Mouse (Mus musculus) splenic B cell, adult 2 months (primary cell): ENCODE measurements at regions not wholly inside any gene's neighbourhood (a gene's known extent, or its start where the extent isn't known, plus 50 kb on each side); places are given as distances from the start of the nearest gene placed in this dataset.
A peak's percentile ranks its signal among the peaks of the same experiment; 100 is the strongest.

Source experiments
- DNase-seq: peaks from one replicate; pipeline ENCODE4 v3.0.0-alpha.2; 2011; ENCODE audit warnings: low read depth, low spot score
- H3K27me3 ChIP-seq: 2 replicates; pipeline ENCODE4 v1.6.1; 2012; ENCODE audit warnings: mild to moderate bottlenecking, low read length, moderate library complexity, mixed read lengths; ENCODE audit not compliant: control insufficient read depth, poor library complexity, insufficient read depth, severe bottlenecking
- H3K36me3 ChIP-seq: 2 replicates; pipeline ENCODE4 v1.6.1; 2012; ENCODE audit warnings: mild to moderate bottlenecking, low read length, moderate library complexity, mixed read lengths; ENCODE audit not compliant: control insufficient read depth, poor library complexity, insufficient read depth, severe bottlenecking

GRCm38 (mm10) chr6:13523463-13524202 lies 84.3 kb downstream of the Tmem168 start:
- Histone ChIP-seq H3K27me3 (no peaks in the 10 kb centered on the region), H3K36me3 (no peaks in the 10 kb centered on the region)
- DNase-seq, result peak; percentile 46

DNA sequence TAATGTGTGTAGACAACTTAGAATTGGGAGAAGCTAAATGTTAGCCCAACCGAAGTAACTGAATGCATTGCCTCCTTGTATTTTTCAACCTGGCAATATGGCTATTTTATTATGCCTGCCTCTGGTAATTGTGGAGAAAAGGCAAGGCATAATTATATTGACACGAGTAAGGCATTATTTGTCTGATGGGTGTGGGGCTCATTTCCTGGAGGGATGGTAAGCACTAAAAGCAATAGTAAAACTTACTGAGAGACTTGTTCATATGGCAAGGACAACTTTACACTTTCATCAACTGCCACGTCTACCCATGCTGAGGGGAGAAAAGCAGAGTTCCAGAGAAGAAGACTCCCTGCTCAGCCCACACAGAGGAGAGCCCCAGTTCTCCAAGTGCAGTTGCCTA lies 93.8 kb downstream of the Tmem168 start:
- Histone ChIP-seq H3K27me3 (no peaks in the 10 kb centered on the region), H3K36me3 (no peaks in the 10 kb centered on the region)
- DNase-seq, result no peak

GRCm38 (mm10) chr6:13476493-13477129 lies 131.3 kb downstream of the Tmem168 start:
- Histone ChIP-seq H3K27me3 (no peaks in the 10 kb centered on the region), H3K36me3 (no peaks in the 10 kb centered on the region)
- DNase-seq, result no peak

DNA sequence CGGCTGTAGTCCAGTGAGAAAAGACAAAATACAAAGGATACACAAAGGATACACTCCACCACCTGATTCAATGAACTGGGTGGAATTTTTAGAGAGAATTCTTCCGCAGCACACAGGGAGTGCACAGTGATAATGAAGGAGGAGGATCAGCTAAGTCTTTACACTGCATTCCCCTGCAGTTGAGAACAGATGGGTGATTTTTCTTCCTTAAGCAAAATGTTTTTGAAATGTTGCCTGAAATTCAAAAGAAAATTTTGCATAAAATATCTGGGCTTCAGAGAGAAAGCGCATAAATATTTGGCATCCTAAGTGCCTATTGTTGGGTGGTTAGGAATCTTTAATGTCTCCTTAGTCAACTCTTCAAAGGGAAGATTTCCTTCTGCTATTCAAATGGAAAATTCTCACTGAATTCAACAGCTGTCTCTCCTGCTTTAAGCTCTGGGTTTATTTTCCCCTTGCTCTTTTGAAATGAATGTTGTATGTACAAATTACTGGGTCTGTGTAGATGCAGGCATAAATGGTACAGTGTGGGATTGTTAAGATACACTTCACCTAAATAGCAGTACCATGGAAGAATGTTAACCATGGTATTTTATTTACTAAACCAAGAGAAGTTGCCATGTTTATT lies 158.6 kb downstream of the Tmem168 start:
- DNase-seq, result no peak
- H3K27me3 ChIP-seq, result no peaks in the 10 kb centered on the region
- no peaks in the 10 kb centered on the region for H3K36me3 ChIP-seq

DNA sequence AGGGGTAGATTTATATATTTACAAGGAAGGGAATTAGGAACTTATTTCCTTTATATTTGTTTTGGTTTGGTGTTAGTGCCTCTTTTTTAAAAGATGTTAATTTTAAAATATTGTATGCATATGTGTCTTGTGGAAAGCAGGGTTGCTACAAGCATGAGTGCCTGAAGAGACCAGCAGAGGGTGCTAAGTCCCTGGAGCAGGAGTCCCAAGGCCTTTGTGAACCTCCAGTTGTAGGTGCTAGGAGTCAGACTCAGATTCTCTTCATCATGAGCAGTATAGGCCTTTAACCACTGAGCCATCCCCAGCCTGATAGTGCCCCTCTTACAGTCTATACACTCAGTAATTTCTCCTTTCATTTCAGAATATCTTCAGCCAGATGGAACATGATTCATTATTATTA lies 189.0 kb upstream of the Vwde start:
- DNase-seq, result peak; percentile 13
- no peaks in the 10 kb centered on the region for H3K36me3 ChIP-seq
- no peaks in the 10 kb centered on the region for H3K27me3 ChIP-seq

DNA sequence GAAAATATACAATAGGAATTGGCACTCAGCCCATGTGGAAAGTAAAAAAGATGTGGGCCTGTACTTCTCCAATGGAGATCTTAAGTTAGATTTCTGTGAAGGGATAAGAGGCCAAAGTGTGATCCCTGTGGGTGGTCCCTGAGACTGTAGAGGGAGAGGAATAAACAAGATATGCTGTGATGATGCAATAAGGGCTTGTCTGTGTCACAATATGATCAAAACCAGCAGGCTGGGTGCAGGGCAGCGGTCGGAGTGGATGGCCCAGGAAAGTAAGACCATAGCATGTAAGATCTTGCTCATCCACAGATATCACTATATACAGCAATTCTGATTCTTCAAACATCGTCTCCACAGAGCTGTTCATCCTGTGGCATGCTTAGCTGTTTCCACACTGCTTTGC lies 188.3 kb upstream of the Vwde start:
- no peaks in the 10 kb centered on the region for H3K27me3 ChIP-seq
- no peaks in the 10 kb centered on the region for H3K36me3 ChIP-seq
- no peak for DNase-seq

DNA sequence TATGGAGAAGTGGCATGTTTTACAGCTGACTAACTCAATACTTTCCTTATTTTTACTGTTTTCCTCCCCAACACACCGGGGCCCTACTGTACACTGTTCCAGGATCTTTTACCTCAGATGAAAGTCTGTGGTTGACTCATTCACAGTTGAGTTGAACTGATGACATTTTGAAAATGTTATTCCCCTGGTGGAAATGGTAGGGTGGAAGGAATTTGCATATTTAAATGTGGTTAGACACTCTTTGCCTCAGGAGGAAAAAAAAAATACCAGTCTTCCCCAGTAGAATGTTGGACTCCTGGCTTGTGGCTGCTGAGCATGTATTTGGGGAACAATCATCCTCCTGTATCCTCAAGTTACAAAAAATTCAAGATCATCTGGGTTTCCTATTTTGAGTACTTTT lies 159.7 kb upstream of the Vwde start:
- no peak for DNase-seq
- H3K27me3 ChIP-seq, result no peaks in the 10 kb centered on the region
- no peaks in the 10 kb centered on the region for H3K36me3 ChIP-seq

DNA sequence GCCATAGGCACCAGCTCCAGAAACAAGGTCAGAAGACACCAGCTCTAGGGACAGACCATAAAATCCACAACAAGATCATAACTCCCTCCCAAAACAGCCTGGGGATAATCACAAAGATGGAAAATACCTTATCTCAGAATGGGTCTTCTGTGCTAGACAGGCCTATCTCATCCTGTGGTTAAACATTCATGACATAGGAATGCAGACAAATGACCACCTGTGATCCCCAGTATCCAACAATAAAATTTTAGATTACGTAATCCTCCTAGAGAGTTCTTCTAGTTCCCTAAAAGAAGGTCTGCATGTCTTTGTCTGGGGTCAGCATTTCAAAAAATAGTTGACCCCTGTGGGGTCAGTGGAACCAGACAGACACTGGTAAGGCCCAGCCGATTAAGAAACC lies 158.4 kb upstream of the Vwde start:
- no peaks in the 10 kb centered on the region for H3K36me3 ChIP-seq
- H3K27me3 ChIP-seq, result no peaks in the 10 kb centered on the region
- DNase-seq, result no peak

DNA sequence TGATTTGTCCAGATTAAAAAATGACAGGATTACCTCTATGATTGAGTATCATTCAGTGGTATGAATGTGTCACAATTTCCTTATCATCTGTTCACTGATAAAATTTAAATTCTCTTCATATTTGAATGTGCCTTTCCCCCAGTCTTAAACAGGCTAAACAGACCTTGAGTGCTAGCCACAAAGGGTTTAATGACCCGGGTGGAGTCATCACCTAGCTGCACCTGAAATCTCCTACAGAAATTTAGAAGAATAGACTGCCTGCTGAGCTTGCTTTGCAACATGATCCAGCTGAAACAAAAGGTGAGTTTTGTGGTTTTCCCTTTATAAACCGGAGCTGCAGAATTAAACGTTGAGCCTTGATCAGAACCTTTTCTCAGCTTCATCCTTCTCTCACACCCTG lies 156.1 kb upstream of the Vwde start:
- DNase-seq, result no peak
- H3K27me3 ChIP-seq, result no peaks in the 10 kb centered on the region
- H3K36me3 ChIP-seq, result no peaks in the 10 kb centered on the region

GRCm38 (mm10) chr6:13379727-13380126 lies 155.0 kb upstream of the Vwde start:
- Histone ChIP-seq H3K27me3 (no peaks in the 10 kb centered on the region), H3K36me3 (no peaks in the 10 kb centered on the region)
- DNase-seq, result no peak

GRCm38 (mm10) chr6:13373896-13374295 lies 149.1 kb upstream of the Vwde start:
- no peaks in the 10 kb centered on the region for H3K27me3 ChIP-seq
- no peak for DNase-seq
- no peaks in the 10 kb centered on the region for H3K36me3 ChIP-seq

DNA sequence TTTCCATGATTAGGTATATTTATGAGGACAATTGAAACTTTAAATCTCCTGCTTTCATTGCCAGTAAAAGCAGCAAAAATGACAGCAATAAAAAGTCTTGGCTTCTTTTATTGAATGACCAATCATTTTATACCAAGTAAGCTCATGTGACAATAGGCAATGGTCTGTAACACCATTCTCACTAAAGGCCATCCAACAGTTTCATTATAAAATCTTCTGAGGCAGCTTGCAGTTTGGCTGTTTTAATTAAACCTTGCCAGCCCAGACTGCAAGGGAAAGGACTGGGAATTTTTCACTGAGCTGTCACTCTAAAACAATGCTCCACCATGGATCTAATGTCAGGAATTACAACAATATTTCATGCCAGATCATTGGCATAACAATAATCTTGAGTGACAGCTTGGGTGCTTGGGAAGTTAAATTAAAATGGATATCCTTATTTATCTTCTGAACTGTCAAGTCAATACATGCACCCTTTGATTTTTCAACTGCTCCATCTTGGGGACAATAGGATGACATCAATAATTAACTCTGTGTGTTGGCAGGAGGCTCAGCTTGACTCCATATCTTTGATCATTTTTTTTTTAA lies 145.0 kb upstream of the Vwde start:
- Histone ChIP-seq H3K36me3 (no peaks in the 10 kb centered on the region), H3K27me3 (no peaks in the 10 kb centered on the region)
- DNase-seq, result no peak
